Mouse (Mus musculus) MEL (cell line): ENCODE results near the gene 1700013G24Rik.

Experiments
- CHD2 ChIP-seq: IDR thresholded peaks from 2 replicates; pipeline ENCODE4 v1.6.1; 2011; ENCODE audit warnings: low read length, improper control_type of control experiment
- CTCF ChIP-seq, 3 experiments: IDR thresholded peaks in 2 of 3; conservative IDR thresholded peaks in 1 of 3; 2 replicates each; pipeline ENCODE4 v1.5.1; 2011 to 2012; ENCODE audit warnings: low read length in 3 of 3, low read depth in 2 of 3, mild to moderate bottlenecking in 2 of 3, improper control_type of control experiment in 1 of 3, inconsistent platforms in 1 of 3, mixed read lengths in 1 of 3, moderate library complexity in 1 of 3; ENCODE audit not compliant: control insufficient read depth in 1 of 3, insufficient read depth in 1 of 3, poor library complexity in 1 of 3, severe bottlenecking in 1 of 3
- HCFC1 ChIP-seq: IDR thresholded peaks from 2 replicates; pipeline ENCODE4 v1.6.1; 2012; ENCODE audit warnings: low read depth, mild to moderate bottlenecking, inconsistent platforms, low read length, improper control_type of control experiment, moderate library complexity
- POLR2A ChIP-seq, 2 experiments: IDR thresholded peaks; 2 replicates each; pipeline ENCODE4 v1.6.1; 2011 to 2012; ENCODE audit warnings: low read length in 2 of 2, mild to moderate bottlenecking in 2 of 2, control low read depth in 1 of 2, improper control_type of control experiment in 1 of 2, low read depth in 1 of 2, moderate library complexity in 1 of 2; ENCODE audit not compliant: control insufficient read depth in 1 of 2, insufficient read depth in 1 of 2, poor library complexity in 1 of 2

DNA sequence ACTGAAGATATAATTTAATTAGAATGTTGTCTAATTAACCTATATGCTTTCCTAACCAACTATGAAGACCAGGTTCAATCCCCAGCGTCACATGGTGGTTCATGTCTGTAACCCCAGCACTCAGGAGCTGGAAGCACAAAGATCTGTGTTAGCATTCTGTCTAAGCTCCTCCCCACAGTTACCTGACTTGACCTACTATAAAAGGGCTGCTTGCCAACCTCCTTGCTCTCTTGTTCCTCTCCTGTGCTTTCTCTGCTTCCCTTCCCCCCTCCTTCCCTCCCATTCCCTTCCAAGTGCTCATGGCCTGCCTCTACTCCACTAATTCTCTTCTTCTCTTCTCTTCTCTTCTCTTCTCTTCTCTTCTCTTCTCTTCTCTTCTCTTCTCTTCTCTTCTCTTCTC lies 38.1 kb upstream of the 1700013G24Rik start:
- TF ChIP-seq HCFC1 (no peak), CTCF (IDR thresholded peaks at IDR 0.05 in 2 of 3, conservative IDR thresholded peaks at IDR 0.05 in 1 of 3; ENCODE audit: control insufficient read depth in 1 of 3, insufficient read depth in 1 of 3, low read depth in 2 of 3, low read length in 3 of 3, poor library complexity in 1 of 3, severe bottlenecking in 1 of 3) (no peak), CHD2 (no peak), POLR2A (IDR thresholded peaks at IDR 0.05; ENCODE audit: control insufficient read depth in 1 of 2, insufficient read depth in 1 of 2, low read depth in 1 of 2, low read length in 2 of 2, poor library complexity in 1 of 2) (no peak)
